Mouse (Mus musculus) brain, adult 2 months (tissue): Measurements from ENCODE around the gene Grk6.
A peak's percentile ranks its signal among the peaks of the same experiment; 100 is the strongest.

Experiments
- DNase-seq: peaks from one replicate; pipeline ENCODE4 v3.0.0; 2011; ENCODE audit warnings: low read depth, low spot score

Grk6 gene

GRCm38 (mm10) chr13:55464027-55464884 is 19.4 kb downstream of the Grk6 start, which contains the start of gene Prr7:
Gene Prr7, plus strand, starts transcription at chr13:55464267.
- DNase-seq, result peak; percentile 79

DNA sequence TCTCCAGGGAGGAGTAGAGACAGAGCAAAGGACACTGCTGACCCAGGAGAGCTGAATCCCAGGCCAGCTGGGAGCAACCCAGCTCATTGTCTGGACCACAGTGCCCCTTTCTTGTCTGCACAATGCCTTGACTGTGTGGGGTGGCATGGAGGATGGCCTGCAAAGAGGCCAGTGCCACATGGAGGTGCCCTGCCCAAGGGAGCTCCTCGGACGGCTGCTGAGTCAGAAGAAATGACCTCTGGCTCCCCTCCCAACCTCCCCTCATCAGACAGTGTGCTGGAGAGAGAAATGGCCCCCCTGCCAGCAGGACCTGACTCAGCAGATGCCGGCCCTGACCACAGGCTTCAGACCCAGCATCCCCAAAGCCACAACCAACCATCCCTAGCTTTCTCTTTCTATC is 20.3 kb downstream of the Grk6 start:
- DNase-seq, result peak; percentile 87

DNA sequence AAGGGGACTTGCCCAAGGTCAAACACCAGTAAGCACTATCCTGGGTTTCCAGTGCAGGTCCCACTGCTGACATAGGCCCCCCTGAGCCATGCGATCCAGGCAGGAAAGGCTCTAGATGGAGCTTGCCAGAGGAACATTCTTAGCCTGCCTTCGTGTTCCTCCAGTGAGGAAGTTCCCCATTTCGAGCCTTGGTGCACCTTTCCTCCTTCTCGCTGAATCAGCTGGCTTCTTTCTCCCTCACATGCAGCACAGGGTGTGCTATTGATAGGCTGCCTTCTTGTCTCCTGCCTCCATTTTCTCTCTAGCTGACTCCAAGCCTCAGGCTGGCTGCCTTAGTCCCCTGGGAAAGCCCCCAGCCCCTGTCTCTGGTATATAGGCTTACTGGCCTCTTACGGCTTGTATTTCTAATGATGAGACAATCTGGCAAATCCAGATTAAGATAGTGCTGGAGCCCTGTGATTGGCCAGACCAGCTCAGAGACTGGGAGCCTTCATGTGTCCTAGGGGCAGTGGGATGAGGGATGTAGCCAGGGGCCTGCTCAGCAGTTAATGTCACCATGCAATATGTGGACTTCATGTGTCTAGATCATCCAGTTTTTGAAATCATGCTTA is 21.1 kb downstream of the Grk6 start:
- peak; percentile 65 for DNase-seq

- DNase-seq, result no peak
Measured at GRCm38 (mm10) chr13:55468851-55469560, 24.1 kb downstream of the Grk6 start.

DNA sequence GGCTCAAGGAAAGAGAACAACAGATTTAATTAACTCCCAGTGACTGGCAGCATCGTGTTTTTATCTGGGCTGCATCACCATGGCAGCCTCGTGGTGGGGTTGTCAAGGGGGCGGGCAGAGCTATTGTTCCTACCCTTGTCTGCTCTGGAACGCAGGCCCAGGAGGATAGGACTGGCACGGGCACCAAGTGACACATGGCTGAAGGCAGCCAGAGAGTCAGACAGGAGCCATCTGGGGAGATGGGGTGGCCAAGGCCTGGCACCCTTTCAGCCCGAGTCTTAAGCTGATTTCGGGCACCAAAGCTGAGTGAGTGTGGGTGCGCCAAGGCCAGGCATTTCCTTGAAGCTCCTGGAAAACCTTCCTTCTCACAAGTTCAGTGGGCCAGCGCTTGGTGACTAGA is 25.5 kb downstream of the Grk6 start:
- peak; percentile 95 for DNase-seq

DNA sequence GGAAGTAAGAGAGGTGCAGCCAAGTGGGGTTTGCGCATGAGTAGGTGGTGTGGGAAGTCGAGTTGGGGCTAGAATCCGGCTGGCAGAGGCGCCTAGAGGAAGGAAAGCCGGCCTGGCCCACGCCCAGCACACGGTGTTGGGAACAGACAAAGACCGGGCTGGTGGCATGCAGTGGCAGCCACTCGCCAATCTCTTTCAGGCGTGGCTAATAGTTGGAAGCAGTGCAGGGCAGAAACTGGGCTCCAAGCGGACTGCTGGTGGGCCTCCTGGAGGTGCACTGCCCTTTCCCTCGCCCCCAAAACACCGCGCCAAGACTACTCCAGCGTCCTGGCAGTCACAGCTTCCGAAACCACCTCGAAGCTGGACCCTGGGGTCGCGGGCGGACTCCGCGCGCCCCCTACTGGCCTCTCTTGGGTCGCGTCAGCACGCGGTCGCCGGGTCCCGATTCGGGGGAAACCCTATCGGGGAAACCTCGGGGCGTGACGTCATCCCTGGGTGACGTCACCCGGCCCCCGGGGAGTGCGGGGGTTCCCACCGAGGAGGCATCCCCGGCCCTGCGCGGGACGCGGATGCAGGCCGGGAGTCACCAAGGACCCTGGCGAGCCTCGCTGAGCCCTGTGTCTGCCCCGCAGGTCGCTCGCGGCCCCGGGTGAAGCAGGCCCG is 26.4 kb downstream of the Grk6 start:
- peak; percentile 77 for DNase-seq

DNA sequence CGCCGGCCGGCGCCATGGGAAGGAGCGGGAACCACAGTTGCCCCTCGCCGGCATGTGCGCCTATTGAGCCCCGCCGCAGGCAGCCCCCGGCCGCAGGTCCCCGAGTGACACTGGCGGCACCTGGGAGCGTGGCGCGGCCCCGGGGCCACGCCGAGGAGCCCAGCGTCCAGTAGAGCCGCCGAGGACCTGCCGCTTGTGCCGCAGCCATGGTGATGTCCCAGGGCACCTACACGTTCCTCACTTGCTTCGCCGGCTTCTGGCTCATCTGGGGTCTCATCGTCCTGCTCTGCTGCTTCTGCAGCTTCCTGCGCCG is 26.9 kb downstream of the Grk6 start:
- DNase-seq, result no peak

GRCm38 (mm10) chr13:55472132-55473022 is 27.5 kb downstream of the Grk6 start:
- peak; percentile 83 for DNase-seq

DNA sequence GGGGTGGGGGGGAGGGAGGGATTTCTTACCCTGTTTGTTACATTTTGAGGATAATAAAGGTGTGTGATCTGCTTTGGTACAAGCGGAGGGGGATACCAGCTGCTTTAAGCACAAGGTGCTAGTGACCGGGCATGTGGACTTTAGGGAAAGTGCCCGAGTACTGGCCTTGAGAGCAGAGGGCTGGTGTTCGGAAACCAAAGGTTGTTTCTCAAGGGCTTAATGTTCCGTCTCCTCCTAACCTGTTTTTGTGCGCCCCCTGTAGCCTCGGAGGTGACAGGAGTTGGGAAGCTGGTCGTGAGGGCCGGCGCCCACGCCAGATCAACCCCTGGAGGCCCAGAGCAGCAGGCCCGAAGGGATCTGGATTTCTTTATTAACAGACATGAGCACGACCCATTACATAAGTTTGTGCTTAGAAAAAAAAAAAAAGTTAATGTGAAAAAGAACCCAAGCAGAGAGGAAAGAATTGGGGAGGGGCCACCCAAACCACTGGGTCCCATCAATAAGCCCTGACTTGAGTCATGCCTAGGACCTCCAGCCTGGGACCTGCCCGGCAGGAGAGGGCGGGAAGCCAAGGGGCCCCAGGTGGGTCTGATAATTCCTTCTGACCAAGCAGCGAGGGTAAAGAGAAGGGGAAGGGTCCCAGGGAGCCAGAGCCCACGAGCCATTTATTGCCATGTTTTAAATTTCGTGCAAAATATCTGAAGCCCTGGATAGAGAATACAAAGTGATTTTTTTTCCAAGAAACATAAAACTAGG is 28.4 kb downstream of the Grk6 start:
- DNase-seq, result peak; percentile 54

GRCm38 (mm10) chr13:55473961-55474360 is 29.1 kb downstream of the Grk6 start:
- DNase-seq, result no peak

DNA sequence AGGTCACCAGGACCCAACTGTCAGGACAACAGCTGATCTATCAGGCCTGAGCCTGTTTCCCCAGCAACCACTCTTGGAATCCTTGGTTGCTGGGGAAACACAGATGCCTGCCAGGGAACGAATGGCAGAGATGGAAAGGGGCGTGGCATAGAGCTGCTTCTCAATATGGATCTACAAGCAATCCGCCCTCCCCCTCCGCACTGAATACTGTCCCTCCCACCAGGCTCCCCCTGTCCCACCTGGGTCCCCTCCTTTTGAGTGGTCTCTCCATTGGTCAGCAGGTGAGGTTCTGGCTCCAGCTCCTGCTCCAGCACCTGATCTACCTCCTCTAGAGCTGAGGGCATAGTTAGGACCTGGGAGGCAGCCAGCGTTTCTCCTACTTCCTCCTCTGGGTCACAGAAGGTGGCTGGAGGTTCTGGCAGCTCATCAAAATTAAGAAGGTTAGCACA is 29.8 kb downstream of the Grk6 start:
- DNase-seq, result peak; percentile 91

- DNase-seq, result no peak
Measured at GRCm38 (mm10) chr13:55475750-55476149, 30.9 kb downstream of the Grk6 start.

GRCm38 (mm10) chr13:55476256-55476655 is 31.4 kb downstream of the Grk6 start:
- no peak for DNase-seq

DNA sequence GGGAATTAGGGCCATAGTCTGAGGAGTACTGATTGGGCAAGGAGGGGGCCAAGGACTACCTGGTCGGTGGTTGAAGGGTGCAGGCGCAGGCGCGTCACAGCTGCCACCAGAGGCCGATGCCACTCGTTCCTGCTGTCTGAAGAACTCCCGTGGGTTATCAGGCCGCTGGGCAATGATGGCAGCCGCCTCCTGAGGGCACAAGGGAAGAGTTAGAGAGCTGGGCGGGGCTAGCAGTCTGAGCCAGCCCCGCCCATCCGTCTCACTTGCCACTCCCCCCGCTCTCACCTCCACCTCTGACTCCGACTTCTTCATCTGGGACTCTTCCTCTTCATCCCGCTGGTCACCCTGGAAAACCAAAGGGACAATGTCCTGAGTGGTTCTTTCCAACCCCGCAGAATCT is 32.6 kb downstream of the Grk6 start:
- DNase-seq, result no peak

DNA sequence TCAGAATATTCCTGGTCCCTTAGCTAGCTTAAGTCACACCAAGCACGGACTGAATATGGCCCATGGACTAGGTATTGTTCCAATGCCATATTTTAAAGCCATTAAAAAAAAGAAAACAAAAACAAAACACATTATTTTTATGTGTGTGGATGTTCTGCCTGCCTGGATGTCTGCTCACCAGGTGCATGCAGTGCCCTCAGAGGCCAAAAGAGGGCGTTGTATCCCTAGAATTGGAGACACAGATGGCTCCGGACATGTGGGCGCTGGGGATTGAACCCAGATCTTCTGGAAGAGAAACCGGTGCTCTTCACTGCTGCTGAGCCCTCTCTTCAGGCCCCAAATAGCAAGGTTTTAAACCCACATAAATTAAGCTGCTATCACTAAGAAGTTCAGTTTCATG is 33.2 kb downstream of the Grk6 start:
- peak; percentile 62 for DNase-seq

GRCm38 (mm10) chr13:55479008-55479407 is 34.1 kb downstream of the Grk6 start:
- DNase-seq, result no peak

DNA sequence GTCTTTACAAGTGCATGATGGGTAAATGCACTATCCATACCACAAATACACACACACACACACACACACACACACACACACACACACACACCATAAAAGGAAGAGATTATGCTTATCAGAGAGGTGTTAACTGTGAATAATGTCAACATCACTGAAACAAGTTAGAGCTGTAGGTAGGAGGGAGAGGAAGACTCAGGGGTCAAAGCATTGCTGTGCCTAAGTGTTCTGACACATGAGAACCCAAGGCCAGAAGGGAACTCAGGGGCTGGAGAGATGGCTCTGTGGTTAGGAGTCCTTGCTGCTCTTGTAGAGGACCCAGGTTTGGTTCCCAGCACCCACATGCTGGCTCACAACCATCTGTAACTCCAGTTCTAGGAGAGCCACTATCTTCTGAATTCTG is 35.1 kb downstream of the Grk6 start:
- no peak for DNase-seq

GRCm38 (mm10) chr13:55482542-55482941 is 37.7 kb downstream of the Grk6 start:
- DNase-seq, result no peak

DNA sequence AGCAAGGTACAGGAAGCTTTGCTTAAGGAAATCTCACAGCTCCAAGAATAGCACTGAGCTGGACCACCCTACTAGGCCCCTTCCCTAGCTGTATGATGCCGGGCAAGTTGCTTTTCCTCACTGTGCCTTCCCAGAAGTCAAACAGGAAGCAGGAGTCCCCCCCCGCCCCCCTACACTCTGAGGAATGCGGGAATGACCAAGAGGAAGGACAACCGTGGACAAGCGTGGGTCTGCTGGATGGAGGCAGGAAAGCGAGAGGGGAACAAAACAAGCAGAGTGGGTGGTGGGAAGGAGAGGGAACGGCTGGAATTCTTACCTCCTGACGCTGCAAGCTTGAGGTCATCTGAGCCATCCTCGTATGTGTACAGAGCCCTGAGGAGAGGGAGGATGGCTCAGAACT is 38.2 kb downstream of the Grk6 start:
- no peak for DNase-seq

DNA sequence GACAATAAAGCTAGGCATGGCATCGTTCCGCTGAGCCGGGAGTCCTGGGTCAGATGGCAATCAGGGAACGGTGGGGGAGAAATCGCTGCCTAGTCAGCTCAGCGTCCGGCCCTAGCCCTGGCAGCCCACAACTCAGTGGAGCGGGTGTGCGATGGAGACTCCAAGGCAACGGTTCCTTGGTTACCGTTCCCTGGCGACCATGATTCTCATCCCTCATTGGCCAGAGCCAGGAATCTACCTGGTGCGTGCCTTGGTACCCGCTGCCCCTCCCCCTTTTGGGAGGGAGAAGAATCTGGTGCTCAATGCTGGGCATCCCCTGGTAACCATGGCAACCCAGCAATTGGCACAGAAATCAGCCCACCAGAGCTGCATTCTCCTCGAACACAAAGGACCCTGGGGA is 38.7 kb downstream of the Grk6 start:
- peak; percentile 96 for DNase-seq
